Mouse (Mus musculus) left cerebral cortex, adult 2 months (tissue): Measurements from ENCODE around the gene Fam92a. TPM values are rescaled to one million over a fixed set of nuclear protein-coding genes. Genes with fewer than 3 reads are reported as not detected.
A peak's percentile ranks its signal among the peaks of the same experiment; 100 is the strongest.
"Not testable (repeated sequence)": the region's sequence is repeated elsewhere in the genome, so short reads cannot be mapped to it uniquely, and the experiment has no call there.

ENCODE experiments used
- DNase-seq, 2 experiments: peaks; one replicate each; pipeline ENCODE4 v3.0.0; 2021 to 2022; ENCODE audit warnings: low spot score in 2 of 2, mixed read lengths in 1 of 2; ENCODE audit errors: extremely low spot score in 1 of 2
- H3K27ac ChIP-seq: fragments of 200-600 bp; 2 replicates; pipeline ENCODE4 v1.8.1; 2022
- H3K4me3 ChIP-seq: fragments of 200-600 bp; 2 replicates; pipeline ENCODE4 v1.8.1; 2022
- CTCF ChIP-seq: fragments of 200-600 bp; IDR thresholded peaks from 2 replicates; pipeline ENCODE4 v1.8.1; 2022; ENCODE audit warnings: antibody characterized with exemption, mild to moderate bottlenecking, moderate library complexity
- intact Hi-C: fragments of 180-260 bp; cut with DNase I; formaldehyde crosslinking; loops from one replicate; pipeline ENCODE4 v1.15.1; 2025
- long read RNA-seq, 2 experiments: library from polyadenylated mRNA; stranded (forward); transcript quantifications; one replicate each; pipeline ENCODE4 v2.0.0; 2021; ENCODE audit warnings: borderline mapping rate in 2 of 2
- total RNA-seq, 2 experiments: library from RNA; stranded (reverse); gene quantifications; 2 replicates each; pipeline ENCODE4 v1.2.3; 2021

Fam92a gene
- 10 to 100 TPM; 79.5 to 80.9 TPM for total RNA-seq
- long read RNA-seq, experiment 1, partial matches to known transcripts, result 1 of 4 reads
- long read RNA-seq, experiment 1, other reads (novel, unspliced or antisense), result 3 of 4 reads
- long read RNA-seq, experiment 2, partial matches to known transcripts, result 1 of 7 reads
- long read RNA-seq, experiment 2, other reads (novel, unspliced or antisense), result 5 of 7 reads

GRCm38 (mm10) chr4:12171318-12172091, at the start of gene Fam92a:
TSS of gene Fam92a (minus strand) at chr4:12172015.
- no peak; the same call in 1 of the 2 replicates for TF ChIP-seq CTCF
- DNase-seq, result peak; percentile 73
- intact Hi-C loops, result no loop called here
- Histone ChIP-seq H3K27ac (peak within 1 kb of the TSS; percentile 72), H3K4me3 (peak within 1 kb of the TSS; percentile 83)

DNA sequence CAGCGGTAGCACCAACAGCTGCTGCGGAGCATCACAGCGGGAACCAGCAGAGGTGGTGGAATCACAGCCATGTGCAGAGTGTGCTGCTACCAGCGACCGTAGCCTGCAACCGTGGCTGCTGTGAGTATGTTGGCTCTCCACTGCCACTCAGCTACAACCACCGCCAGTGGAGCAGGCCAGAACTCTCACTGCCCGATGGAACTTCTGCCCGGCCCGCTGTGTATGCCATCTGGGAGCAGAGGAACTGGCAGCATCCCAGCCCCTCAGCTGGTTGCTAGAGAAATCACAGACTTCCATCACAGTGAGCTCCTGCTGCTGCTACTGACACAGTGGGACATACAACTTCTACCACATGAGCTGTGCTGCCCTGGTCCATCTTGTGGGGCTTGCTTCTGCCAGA, 7.2 kb upstream of the Fam92a start:
- Histone ChIP-seq H3K4me3 (no peak overlapping the region), H3K27ac (no peak overlapping the region)
- no peak for TF ChIP-seq CTCF
- peak; percentile 20 to 39 for DNase-seq
- intact Hi-C loops, result no loop called here

GRCm38 (mm10) chr4:12170986-12171317, 863 bp downstream of the Fam92a start:
- no peak for TF ChIP-seq CTCF
- intact Hi-C loops, result no loop called here
- peak overlapping the region; percentile 83 for H3K4me3 ChIP-seq
- H3K27ac ChIP-seq, result peak overlapping the region; percentile 72
- DNase-seq, result no peak

DNA sequence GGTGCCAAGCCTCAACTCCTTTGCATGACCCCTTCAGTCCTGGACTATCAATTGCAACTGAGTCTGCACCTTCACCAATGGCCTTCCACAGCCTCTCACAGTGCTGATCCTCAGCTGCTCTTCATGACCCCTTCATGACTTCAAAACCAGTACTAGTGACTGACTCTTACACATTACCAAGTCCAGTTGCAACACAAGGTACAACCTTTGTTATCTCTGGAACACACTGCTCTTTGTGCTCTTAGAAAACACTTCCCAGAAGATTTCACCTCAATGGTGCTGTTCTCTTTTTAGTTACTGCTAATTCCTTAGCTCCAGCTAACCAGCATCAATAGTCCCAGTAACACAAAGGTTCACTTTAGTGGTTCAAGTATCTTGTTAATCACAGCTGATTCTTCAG, 24.2 kb downstream of the Fam92a start:
- H3K4me3 ChIP-seq, result no peak overlapping the region
- H3K27ac ChIP-seq, result no peak overlapping the region
- DNase-seq, result no peak
- TF ChIP-seq CTCF, result no peak
- intact Hi-C loops, result no loop called here

DNA sequence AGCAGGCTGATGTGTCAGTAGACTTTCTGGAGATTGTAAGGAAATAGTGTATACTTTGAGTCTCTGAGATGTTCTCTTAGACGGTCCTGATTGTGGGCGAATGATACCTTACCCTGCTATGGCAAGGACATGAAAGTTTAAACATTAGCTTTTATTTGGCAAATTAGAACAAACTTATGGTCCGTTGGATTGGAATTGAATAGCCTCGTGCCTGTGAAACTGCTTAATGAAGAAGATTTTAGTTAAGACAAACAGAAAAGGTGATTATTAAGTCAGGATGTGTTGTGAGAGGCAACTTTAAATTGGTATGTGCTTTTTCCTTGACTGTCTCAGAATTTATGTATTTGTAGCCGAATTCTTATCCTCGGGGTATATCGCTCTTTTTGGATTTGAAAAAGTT, 30.3 kb downstream of the Fam92a start:
- DNase-seq, intact Hi-C loops: not testable (repeated sequence)
- H3K4me3 ChIP-seq, result peak overlapping the region; percentile 11; the same call in 1 of the 2 replicates

GRCm38 (mm10) chr4:12140592-12141062, 31.2 kb downstream of the Fam92a start:
- intact Hi-C loops, DNase-seq, H3K27ac ChIP-seq: not testable (repeated sequence)
- H3K4me3 ChIP-seq, result peak overlapping the region; percentile 44

More for the DNA sequence above, 30.3 kb downstream of the Fam92a start:
- H3K27ac ChIP-seq, result not testable (repeated sequence)

- peak within 1 kb of the TSS; percentile 54 for H3K4me3 ChIP-seq
- DNase-seq, result peak; percentile 79
- intact Hi-C loops, result not testable (repeated sequence)
- H3K27ac ChIP-seq, result peak within 1 kb of the TSS; percentile 82
These were observed 31.7 kb downstream of the Fam92a start, which contains the start of gene Rbm12b1 for GRCm38 (mm10) chr4:12140141-12140567. TSS of gene Rbm12b1 (plus strand) at chr4:12140264.

Other genes with a start within 250 kb of the Fam92a start
- not detected for gene Gm10604, start 190.8 kb downstream of the Fam92a start, total RNA-seq
- gene Rbm12b2, start 82.6 kb downstream of the Fam92a start, total RNA-seq, result 10 to 100 TPM; 20.4 to 21.9 TPM
- gene Rbm12b1, start 31.8 kb downstream of the Fam92a start, total RNA-seq, result 10 to 100 TPM; 17.0 to 22.9 TPM